Mouse (Mus musculus) G1E (cell line): ENCODE measurements around the gene Kcnip2. TPM values are rescaled to one million over a fixed set of nuclear protein-coding genes. Genes with fewer than 3 reads are reported as not detected.
A peak's percentile ranks its signal among the peaks of the same experiment; 100 is the strongest.

ENCODE experiments used
- ATAC-seq: 2 replicates; pipeline ENCODE4 v1.8.0; 2016; ENCODE audit warnings: mild to moderate bottlenecking; ENCODE audit not compliant: insufficient number of reproducible peaks, poor library complexity, low FRiP score, severe bottlenecking; ENCODE audit errors: extremely low read depth
- DNase-seq: peaks from one replicate; pipeline ENCODE4 v3.0.0; 2012; ENCODE audit warnings: low spot score
- H3K27me3 ChIP-seq: 2 replicates; pipeline ENCODE4 v1.6.1; 2012; ENCODE audit warnings: mild to moderate bottlenecking, low read length, inconsistent platforms; ENCODE audit not compliant: insufficient read depth
- H3K36me3 ChIP-seq: replicated peaks from 2 replicates; pipeline ENCODE3; 2012; ENCODE audit warnings: mild to moderate bottlenecking, inconsistent platforms
- H3K4me1 ChIP-seq: 2 replicates; pipeline ENCODE4 v1.6.1; 2012; ENCODE audit warnings: low read depth, low read length, inconsistent platforms, mixed read lengths; ENCODE audit not compliant: insufficient read depth
- H3K4me3 ChIP-seq: 2 replicates; pipeline ENCODE4 v1.5.1; 2012; ENCODE audit warnings: low read depth, mild to moderate bottlenecking, inconsistent platforms, low read length, moderate library complexity, mixed read lengths
- H3K9me3 ChIP-seq: replicated peaks from 2 replicates; pipeline ENCODE4 v1.6.1; 2012; ENCODE audit warnings: inconsistent platforms
- CTCF ChIP-seq: IDR thresholded peaks from 2 replicates; pipeline ENCODE4 v1.5.1; 2012; ENCODE audit warnings: low read depth, low read length, inconsistent platforms, mixed read lengths
- GATA1 ChIP-seq: IDR thresholded peaks from 2 replicates; pipeline ENCODE4 v1.6.1; 2012; ENCODE audit warnings: borderline replicate concordance, low read length, inconsistent platforms, mixed read lengths
- GATA2 ChIP-seq: IDR thresholded peaks from 2 replicates; pipeline ENCODE4 v1.6.1; 2012; ENCODE audit warnings: low read depth, low read length, inconsistent platforms, borderline replicate concordance
- POLR2AphosphoS5 ChIP-seq: IDR thresholded peaks from 2 replicates; pipeline ENCODE4 v1.6.1; 2012; ENCODE audit warnings: low read depth, low read length, inconsistent platforms; ENCODE audit not compliant: insufficient replicate concordance
- TAL1 ChIP-seq: conservative IDR thresholded peaks from 2 replicates; pipeline ENCODE4 v1.6.1; 2012; ENCODE audit warnings: low read depth, low read length, inconsistent platforms, mixed read lengths
- polyA plus RNA-seq: library from polyadenylated mRNA; stranded (reverse); fragments of >175 nt; gene quantifications from 2 replicates; pipeline ENCODE4 v1.2.3, GENCODE M21; 2012
- total RNA-seq, 2 experiments: library from RNA; stranded (forward) in 1 of 2; stranded (reverse) in 1 of 2; fragments of 200-1000 nt in 1 of 2; fragments of >200 nt in 1 of 2; fragmentation: Nextera tagmentation in 1 of 2; gene quantifications; 2 replicates each; pipeline ENCODE4 v1.2.3; 2014 to 2017

The Kcnip2 gene
- total RNA-seq (2014; fragmentation: Nextera tagmentation) = not detected in 2 replicates
- 0.05 TPM in 1 of 2 replicates, not detected in the other for total RNA-seq (2017)
- polyA plus RNA-seq = not detected in 2 replicates

GRCm38 (mm10) chr19:45815831-45816405 lies at the start of gene Kcnip2:
Gene Kcnip2 (minus strand): TSS chr19:45816061.
- H3K9me3 ChIP-seq = no peaks in the 10 kb centered on the region
- no peak for ATAC-seq
- TF ChIP-seq GATA2 (no peak), CTCF (no peak), TAL1 (no peak), GATA1 (no peak), POLR2AphosphoS5 (no peak)
- no peak for DNase-seq
- H3K4me3 ChIP-seq = no peak within 1 kb of the TSS
- H3K4me1 ChIP-seq = peaks cover 11% of the 10 kb centered on the region
- H3K36me3 ChIP-seq = peaks cover 13% of the 10 kb centered on the region
- H3K27me3 ChIP-seq = peaks cover 16% of the 10 kb centered on the region

DNA sequence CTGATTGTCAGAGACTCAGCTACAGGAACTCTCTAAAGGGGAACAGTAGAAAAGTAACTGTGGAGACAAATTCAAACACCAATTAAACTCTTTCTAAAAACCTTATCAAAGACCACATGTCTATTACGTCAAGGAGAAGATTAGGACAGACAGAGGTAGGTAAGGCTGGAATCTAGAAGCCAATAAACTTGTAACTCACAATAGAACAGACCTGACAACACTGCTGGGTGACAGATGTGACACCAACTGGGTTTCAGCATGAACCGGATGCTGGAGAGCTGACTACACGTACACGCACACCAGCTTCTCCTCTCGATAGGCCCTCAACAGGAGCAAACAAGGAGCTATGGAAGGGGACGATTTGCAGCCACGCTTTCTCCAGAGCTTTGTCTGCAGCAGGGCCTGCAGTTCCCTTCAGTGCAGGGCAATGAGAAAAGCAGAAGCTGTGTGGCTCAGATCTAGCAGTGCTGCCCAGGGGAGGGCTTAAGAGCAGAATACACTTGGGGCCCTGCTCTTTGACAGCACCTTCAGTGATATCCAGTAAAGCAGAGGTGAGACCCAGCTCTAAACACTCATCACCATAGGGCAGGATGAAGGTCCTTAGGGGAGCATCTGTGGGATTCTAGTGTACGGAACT lies 39.5 kb upstream of the Kcnip2 start:
- TF ChIP-seq TAL1 (no peak), GATA2 (no peak), POLR2AphosphoS5 (no peak), CTCF (no peak), GATA1 (no peak)
- DNase-seq (no peak), ATAC-seq (no peak)
- no peak overlapping the region for H3K4me3 ChIP-seq
- H3K36me3 ChIP-seq = peaks cover 2% of the 10 kb centered on the region
- H3K4me1 ChIP-seq = peaks cover 3% of the 10 kb centered on the region
- no peaks in the 10 kb centered on the region; the same call in 1 of the 2 replicates for H3K27me3 ChIP-seq
- H3K9me3 ChIP-seq = no peaks in the 10 kb centered on the region

- peaks cover 3% of the 10 kb centered on the region for H3K4me1 ChIP-seq
- peaks cover 2% of the 10 kb centered on the region for H3K36me3 ChIP-seq
- DNase-seq = no peak
- no peaks in the 10 kb centered on the region; the same call in 1 of the 2 replicates for H3K27me3 ChIP-seq
- TF ChIP-seq TAL1 = no peak
- H3K9me3 ChIP-seq = no peaks in the 10 kb centered on the region
- no peak overlapping the region for H3K4me3 ChIP-seq
- ATAC-seq = no peak
These were observed 38.7 kb upstream of the Kcnip2 start for GRCm38 (mm10) chr19:45854521-45854920.

- Histone ChIP-seq H3K4me1 (no peaks in the 10 kb centered on the region), H3K27me3 (no peaks in the 10 kb centered on the region), H3K9me3 (no peaks in the 10 kb centered on the region), H3K36me3 (peaks cover 4% of the 10 kb centered on the region), H3K4me3 (no peak overlapping the region)
- DNase-seq (no peak), ATAC-seq (no peak)
- no peak for TF ChIP-seq CTCF
- TF ChIP-seq TAL1 = no peak
- no peak for TF ChIP-seq POLR2AphosphoS5
- TF ChIP-seq GATA1 = no peak
- TF ChIP-seq GATA2 = no peak
These were observed 31.9 kb upstream of the Kcnip2 start for GRCm38 (mm10) chr19:45847733-45848093.

DNA sequence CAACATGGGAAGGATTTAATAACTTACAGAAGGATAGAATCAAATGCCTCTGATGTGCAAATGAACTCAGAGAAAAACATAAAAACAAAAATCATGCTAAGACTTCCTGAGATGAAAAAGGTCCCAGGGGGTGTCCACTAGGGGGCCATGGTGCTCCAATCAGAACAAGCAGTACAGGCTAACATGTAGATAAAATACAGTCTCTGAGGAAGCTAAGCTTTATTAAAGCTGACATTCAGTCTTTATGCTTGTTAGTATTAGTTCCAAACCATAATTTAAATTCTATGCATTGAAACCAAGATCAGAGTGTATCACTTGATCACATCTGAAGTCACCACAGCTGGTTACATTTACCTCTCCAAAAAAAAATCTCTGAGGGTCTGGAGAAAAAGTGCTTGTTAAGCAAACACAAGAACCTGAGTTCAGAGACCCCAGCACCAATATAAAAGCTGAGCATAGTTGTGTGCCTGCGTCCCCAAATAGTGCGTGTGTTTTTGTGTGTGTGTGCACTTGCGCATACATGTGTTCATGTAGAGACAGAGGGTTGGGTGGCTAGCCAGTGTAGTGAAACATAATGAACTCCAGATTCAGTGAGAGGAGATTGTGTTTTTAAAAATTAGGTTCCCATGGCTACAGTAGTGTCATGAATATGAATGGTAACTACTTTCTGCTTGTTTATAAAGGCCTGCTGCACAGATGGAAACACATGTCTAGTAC lies 31.3 kb upstream of the Kcnip2 start:
- no peaks in the 10 kb centered on the region for H3K4me1 ChIP-seq
- H3K36me3 ChIP-seq = peaks cover 4% of the 10 kb centered on the region
- no peaks in the 10 kb centered on the region for H3K27me3 ChIP-seq
- no peak overlapping the region for H3K4me3 ChIP-seq
- ATAC-seq = no peak
- no peaks in the 10 kb centered on the region for H3K9me3 ChIP-seq
- DNase-seq = peak; percentile 7
- TF ChIP-seq TAL1 (no peak), GATA1 (no peak), CTCF (no peak), GATA2 (no peak), POLR2AphosphoS5 (no peak)

GRCm38 (mm10) chr19:45844209-45844608 lies 28.3 kb upstream of the Kcnip2 start:
- no peaks in the 10 kb centered on the region for H3K27me3 ChIP-seq
- no peak for TF ChIP-seq GATA1
- no peak for TF ChIP-seq TAL1
- TF ChIP-seq GATA2 = no peak
- TF ChIP-seq CTCF = no peak
- no peak for TF ChIP-seq POLR2AphosphoS5
- peaks cover 2% of the 10 kb centered on the region for H3K36me3 ChIP-seq
- no peak for ATAC-seq
- H3K4me1 ChIP-seq = no peaks in the 10 kb centered on the region
- H3K9me3 ChIP-seq = no peaks in the 10 kb centered on the region
- H3K4me3 ChIP-seq = no peak overlapping the region
- no peak for DNase-seq
